Mouse (Mus musculus) urinary bladder, adult 2 months (tissue): ENCODE results near the gene Smarca2. TPM values are rescaled to one million over a fixed set of nuclear protein-coding genes. Genes with fewer than 3 reads are reported as not detected.

Experiments
- DNase-seq: peaks from one replicate; pipeline ENCODE4 v3.0.0; 2022; ENCODE audit warnings: low spot score
- polyA plus RNA-seq: library from polyadenylated mRNA; depleted of rRNA; stranded (reverse); fragments of >200 nt; gene quantifications from 2 replicates; pipeline ENCODE4 v1.2.3, GENCODE M21; 2012

The Smarca2 gene
- polyA plus RNA-seq, 1 experiment = 72.7 TPM

- no peak for DNase-seq
Observed at GRCm38 (mm10) chr19:26776066-26777025, 171.5 kb downstream of the Smarca2 start.

DNA sequence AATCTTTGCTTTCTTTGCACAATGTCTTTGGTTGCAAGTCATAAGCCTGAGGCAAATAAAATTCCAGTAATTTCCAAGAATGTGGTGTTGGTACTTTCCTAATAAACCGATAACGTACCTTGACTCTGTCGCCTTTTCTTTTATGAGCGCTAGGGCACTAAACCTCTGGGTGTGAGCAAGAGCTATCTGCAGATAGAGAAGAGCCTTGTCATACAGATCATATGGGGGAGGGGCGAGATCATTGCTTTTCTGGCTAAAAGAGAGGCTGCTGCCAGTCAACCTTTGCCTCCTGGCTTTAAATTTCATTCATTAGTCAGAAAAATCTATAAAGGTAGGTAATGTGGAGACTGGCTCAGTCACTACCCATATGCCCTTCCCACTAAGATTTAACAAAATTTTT, 173.3 kb downstream of the Smarca2 start:
- no peak for DNase-seq

- DNase-seq = no peak
Observed at GRCm38 (mm10) chr19:26781209-26781608, 176.4 kb downstream of the Smarca2 start.

- DNase-seq = no peak
Observed at GRCm38 (mm10) chr19:26788446-26788845, 183.6 kb downstream of the Smarca2 start.

- DNase-seq = no peak
Observed at GRCm38 (mm10) chr19:26790386-26791346, 185.8 kb downstream of the Smarca2 start.

DNA sequence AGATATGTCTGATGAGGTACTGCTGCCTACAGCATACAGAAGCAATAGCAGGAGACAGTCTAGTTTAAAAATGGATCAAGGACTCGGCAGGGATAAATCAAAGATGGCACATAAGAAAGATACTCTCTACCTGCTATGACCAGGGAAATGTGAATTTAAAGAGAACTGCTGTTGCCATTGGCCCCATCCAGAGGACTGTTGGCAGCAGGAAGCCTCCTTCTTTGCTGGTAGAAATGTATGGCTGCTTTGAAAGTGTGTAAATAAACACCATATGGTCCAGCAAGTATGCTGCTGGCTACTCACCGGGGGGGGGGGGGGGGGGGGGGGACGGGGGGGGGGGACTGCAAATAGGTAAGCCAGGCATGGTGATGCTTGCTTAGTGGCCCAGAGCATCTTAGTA, 189.5 kb downstream of the Smarca2 start:
- no peak for DNase-seq

DNA sequence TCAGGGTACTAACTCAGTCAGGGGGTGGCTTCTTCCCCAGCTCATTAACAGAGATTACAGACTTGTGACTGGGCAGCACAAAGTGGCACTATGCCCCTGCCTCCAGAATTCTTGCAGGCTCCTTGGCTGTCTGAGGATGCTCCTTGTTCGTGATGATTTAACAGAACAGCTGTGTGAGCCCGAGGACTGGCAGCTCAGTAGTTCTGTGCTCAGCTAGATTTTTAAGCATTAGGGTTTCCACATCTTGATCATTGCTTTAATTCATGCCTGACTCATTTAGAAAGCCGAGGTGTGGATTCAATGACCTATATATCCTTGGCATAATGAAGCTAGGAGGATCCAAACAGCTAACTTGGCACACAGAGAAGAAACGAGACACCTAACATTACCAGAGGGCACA, 191.2 kb downstream of the Smarca2 start:
- no peak for DNase-seq

DNA sequence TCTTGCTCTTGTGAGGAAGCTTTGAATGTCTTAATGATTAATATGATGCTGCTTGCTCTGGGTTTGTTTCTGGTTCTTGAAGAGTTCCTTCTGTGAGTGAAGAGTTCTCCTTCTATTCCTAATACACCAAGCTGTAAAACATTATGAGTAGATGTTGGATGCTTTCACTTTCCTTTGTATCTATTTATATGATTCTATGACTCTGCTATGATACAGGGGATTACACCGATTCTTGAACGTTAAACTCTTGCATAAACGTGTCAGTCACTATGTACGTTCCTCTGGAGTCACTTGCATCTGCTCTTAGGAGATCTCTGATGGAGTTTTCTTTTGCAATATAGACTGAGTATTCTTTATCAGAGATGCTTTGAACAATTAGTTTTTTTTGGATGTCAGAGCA, 199.6 kb downstream of the Smarca2 start:
- DNase-seq = no peak

DNA sequence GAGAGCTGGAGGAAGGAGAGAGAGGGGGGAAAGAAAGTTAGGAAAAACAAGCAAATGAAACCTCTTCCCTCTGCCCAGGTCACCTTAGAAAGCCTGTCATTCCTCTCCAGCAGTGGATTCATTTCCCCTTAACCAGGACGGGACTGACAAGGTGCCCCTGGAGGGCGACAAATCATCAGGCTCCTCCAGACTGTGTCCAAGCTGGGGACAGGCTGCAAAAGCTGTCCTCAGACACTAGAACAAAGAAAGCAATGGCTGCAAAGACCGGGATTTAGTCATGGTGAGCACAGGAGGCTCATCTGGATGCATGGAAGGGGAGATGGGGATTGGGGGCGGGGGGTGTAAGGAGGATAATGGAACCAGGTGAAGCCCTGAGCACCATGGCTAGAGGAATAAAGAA, 209.8 kb downstream of the Smarca2 start:
- no peak for DNase-seq

GRCm38 (mm10) chr19:26817901-26818300, 213.1 kb downstream of the Smarca2 start:
- no peak for DNase-seq
